Mouse (Mus musculus): Measurements from ENCODE around the gene 6030408B16Rik. TPM values are rescaled to one million over a fixed set of nuclear protein-coding genes. Genes with fewer than 3 reads are reported as not detected.

6030408B16Rik gene
- polyA plus RNA-seq, 1 experiment from 2014 or later, result 0.48 TPM

DNA sequence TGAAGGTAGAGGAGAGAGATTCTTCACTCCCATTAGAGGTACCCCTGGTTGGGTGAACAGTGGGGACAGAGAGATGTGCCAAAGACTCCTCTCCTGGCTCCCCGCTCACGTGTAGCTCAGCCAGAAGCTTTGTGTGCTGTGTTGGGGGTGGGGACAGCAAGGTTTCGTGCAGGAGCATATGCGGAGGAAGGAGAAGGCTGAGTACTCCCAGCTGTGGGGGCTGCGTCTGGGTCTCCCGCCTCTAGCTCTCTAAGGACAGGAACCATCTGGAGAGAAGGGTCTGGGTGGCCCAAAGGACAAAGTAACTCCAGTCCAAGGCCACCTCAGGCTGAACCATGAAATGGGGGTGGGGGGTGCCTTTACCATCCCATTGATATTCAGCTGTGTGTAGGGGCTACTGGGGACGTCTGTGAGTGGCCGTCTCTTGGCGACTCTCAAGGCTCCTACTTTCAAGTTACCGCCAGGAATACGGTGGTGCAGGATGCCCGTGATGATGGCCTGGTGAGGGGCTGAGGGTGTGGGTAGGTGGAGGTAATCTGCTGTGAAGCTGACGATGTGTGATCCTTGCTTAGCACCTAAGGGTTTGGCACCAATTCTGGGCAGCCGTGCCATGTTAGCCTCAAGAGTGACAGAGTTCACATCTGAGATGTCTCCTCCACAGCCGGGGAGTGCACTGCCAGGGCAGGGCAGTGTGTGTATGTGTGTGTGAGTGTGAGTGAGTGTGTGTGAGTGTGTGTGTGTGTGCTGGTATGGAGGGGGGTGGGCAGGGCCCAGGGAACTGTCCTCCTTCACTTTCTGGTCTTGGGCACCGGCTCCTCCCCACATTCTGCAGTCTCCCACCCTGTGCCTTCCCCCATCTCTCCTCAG is 1.2 kb downstream of the 6030408B16Rik start:
- Histone ChIP-seq H3K36me3 (ENCODE audit: control insufficient read depth, insufficient read depth) (peaks cover 23% of the 10 kb centered on the region), H3K27me3 (replicated peaks; ENCODE audit: control insufficient read depth, insufficient read depth, low read length) (no peaks in the 10 kb centered on the region), H3K4me1 (replicated peaks; ENCODE audit: control insufficient read depth, insufficient read depth, low read length) (no peaks in the 10 kb centered on the region), H3K27ac (ENCODE audit: low read depth, low read length) (no peak overlapping the region), H3K9ac (ENCODE audit: low read depth, low read length) (no peak overlapping the region), H3K4me2 (replicated peaks; ENCODE audit: low read depth) (no peak overlapping the region), H3K4me3 (ENCODE audit: low read depth, low read length) (no peak overlapping the region), H3K9me3 (ENCODE audit: control insufficient read depth) (no peaks in the 10 kb centered on the region)
- 49% methylated on average over 16 of the region's 16 CpGs for WGBS
- ATAC-seq, result 0 out of 2 replicates have a peak, but pooled peaks have one; percentile 21
- no peak for TF ChIP-seq CTCF (IDR thresholded peaks at IDR 0.05; ENCODE audit: low read depth)

- no peak overlapping the region for H3K9ac ChIP-seq (ENCODE audit: low read depth, low read length)
- ATAC-seq, result no peak
These were observed 2.1 kb downstream of the 6030408B16Rik start for GRCm38 (mm10) chr15:101295106-101295505.

DNA sequence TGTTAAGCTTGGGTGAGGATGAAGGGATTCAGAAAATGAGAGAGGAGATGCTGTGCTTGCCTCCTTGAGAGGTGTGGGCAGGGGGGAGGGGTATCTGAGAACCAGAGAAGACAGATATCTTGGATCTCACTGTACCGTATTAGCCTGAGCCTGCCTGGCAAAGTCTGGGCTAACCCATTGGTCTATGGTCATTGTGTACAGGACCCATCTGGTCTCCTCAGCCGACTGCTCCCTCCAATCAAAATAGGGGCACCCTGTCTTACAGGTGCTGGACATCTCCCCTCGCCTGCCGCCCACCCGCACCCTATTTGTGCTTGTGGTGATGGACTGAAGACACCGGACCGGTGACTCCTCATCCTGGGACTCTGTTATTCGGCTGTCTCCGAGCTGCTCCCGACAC is 2.6 kb downstream of the 6030408B16Rik start:
- Histone ChIP-seq H3K27me3 (replicated peaks; ENCODE audit: control insufficient read depth, insufficient read depth, low read length) (no peaks in the 10 kb centered on the region), H3K36me3 (ENCODE audit: control insufficient read depth, insufficient read depth) (peaks cover 9% of the 10 kb centered on the region), H3K4me3 (ENCODE audit: low read depth, low read length) (no peak overlapping the region), H3K4me1 (replicated peaks; ENCODE audit: control insufficient read depth, insufficient read depth, low read length) (no peaks in the 10 kb centered on the region), H3K9ac (ENCODE audit: low read depth, low read length) (no peak overlapping the region), H3K4me2 (replicated peaks; ENCODE audit: low read depth) (no peak overlapping the region), H3K27ac (ENCODE audit: low read depth, low read length) (no peak overlapping the region), H3K9me3 (ENCODE audit: control insufficient read depth) (no peaks in the 10 kb centered on the region)
- ATAC-seq, result no peak
- TF ChIP-seq CTCF (IDR thresholded peaks at IDR 0.05; ENCODE audit: low read depth), result no peak
- WGBS, result 93% methylated on average over 10 of the region's 10 CpGs

More at GRCm38 (mm10) chr15:101295106-101295505, 2.1 kb downstream of the 6030408B16Rik start:
- Histone ChIP-seq H3K27ac (ENCODE audit: low read depth, low read length) (no peak overlapping the region), H3K9me3 (ENCODE audit: control insufficient read depth) (no peaks in the 10 kb centered on the region), H3K4me2 (replicated peaks; ENCODE audit: low read depth) (no peak overlapping the region), H3K4me3 (ENCODE audit: low read depth, low read length) (no peak overlapping the region), H3K36me3 (ENCODE audit: control insufficient read depth, insufficient read depth) (peaks cover 14% of the 10 kb centered on the region), H3K27me3 (replicated peaks; ENCODE audit: control insufficient read depth, insufficient read depth, low read length) (no peaks in the 10 kb centered on the region), H3K4me1 (replicated peaks; ENCODE audit: control insufficient read depth, insufficient read depth, low read length) (no peaks in the 10 kb centered on the region)
- TF ChIP-seq CTCF (IDR thresholded peaks at IDR 0.05; ENCODE audit: low read depth), result no peak
- 63% methylated on average over 7 of the region's 7 CpGs for WGBS

DNA sequence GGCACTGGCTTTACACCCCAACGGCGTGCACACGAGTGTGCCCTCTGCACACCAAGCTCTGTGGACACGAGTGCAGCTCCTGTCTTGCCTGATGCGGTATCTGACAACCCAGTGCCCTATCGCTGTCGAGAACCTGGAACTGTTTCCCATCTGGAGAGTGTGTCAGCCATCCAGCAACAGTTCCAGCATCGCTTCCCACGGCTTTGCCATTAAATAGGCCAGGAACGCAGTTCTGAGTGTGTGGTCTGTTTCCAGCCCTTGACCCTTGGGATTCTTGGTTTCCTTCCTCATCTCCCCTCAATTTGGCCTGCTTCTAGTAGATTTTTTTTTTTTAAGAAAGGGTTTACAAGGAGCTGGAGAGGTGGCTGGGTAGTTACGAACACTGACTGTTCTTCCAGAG is 3.1 kb downstream of the 6030408B16Rik start:
- H3K27ac ChIP-seq (ENCODE audit: low read depth, low read length), result no peak overlapping the region
- no peak overlapping the region for H3K4me2 ChIP-seq (replicated peaks; ENCODE audit: low read depth)
- no peak overlapping the region for H3K9ac ChIP-seq (ENCODE audit: low read depth, low read length)
- no peaks in the 10 kb centered on the region for H3K27me3 ChIP-seq (replicated peaks; ENCODE audit: control insufficient read depth, insufficient read depth, low read length)
- H3K9me3 ChIP-seq (ENCODE audit: control insufficient read depth), result no peaks in the 10 kb centered on the region
- H3K36me3 ChIP-seq (ENCODE audit: control insufficient read depth, insufficient read depth), result peaks cover 5% of the 10 kb centered on the region
- TF ChIP-seq CTCF (IDR thresholded peaks at IDR 0.05; ENCODE audit: low read depth), result no peak
- H3K4me1 ChIP-seq (replicated peaks; ENCODE audit: control insufficient read depth, insufficient read depth, low read length), result no peaks in the 10 kb centered on the region
- H3K4me3 ChIP-seq (ENCODE audit: low read depth, low read length), result no peak overlapping the region
- no peak for ATAC-seq
- 87% methylated on average over 11 of the region's 11 CpGs for WGBS

- Histone ChIP-seq H3K4me2 (replicated peaks; ENCODE audit: low read depth) (no peak overlapping the region), H3K36me3 (ENCODE audit: control insufficient read depth, insufficient read depth) (no peaks in the 10 kb centered on the region), H3K4me3 (ENCODE audit: low read depth, low read length) (no peak overlapping the region), H3K4me1 (replicated peaks; ENCODE audit: control insufficient read depth, insufficient read depth, low read length) (no peaks in the 10 kb centered on the region), H3K27ac (ENCODE audit: low read depth, low read length) (no peak overlapping the region), H3K27me3 (replicated peaks; ENCODE audit: control insufficient read depth, insufficient read depth, low read length) (no peaks in the 10 kb centered on the region), H3K9me3 (ENCODE audit: control insufficient read depth) (no peaks in the 10 kb centered on the region), H3K9ac (ENCODE audit: low read depth, low read length) (no peak overlapping the region)
- TF ChIP-seq CTCF (IDR thresholded peaks at IDR 0.05; ENCODE audit: low read depth), result no peak
- WGBS, result 62% methylated on average over 7 of the region's 7 CpGs
- no peak for ATAC-seq
These were observed 5.0 kb downstream of the 6030408B16Rik start for GRCm38 (mm10) chr15:101297988-101298387.

- 34% methylated on average over 7 of the region's 7 CpGs for WGBS
- no peak overlapping the region for H3K4me2 ChIP-seq (replicated peaks; ENCODE audit: low read depth)
These were observed 5.5 kb downstream of the 6030408B16Rik start for GRCm38 (mm10) chr15:101298550-101298949.

More at GRCm38 (mm10) chr15:101298550-101298949, 5.5 kb downstream of the 6030408B16Rik start:
- no peak overlapping the region for H3K27ac ChIP-seq (ENCODE audit: low read depth, low read length)
- TF ChIP-seq CTCF (IDR thresholded peaks at IDR 0.05; ENCODE audit: low read depth), result no peak
- no peak overlapping the region for H3K9ac ChIP-seq (ENCODE audit: low read depth, low read length)
- H3K4me3 ChIP-seq (ENCODE audit: low read depth, low read length), result no peak overlapping the region
- no peaks in the 10 kb centered on the region for H3K27me3 ChIP-seq (replicated peaks; ENCODE audit: control insufficient read depth, insufficient read depth, low read length)
- H3K9me3 ChIP-seq (ENCODE audit: control insufficient read depth), result no peaks in the 10 kb centered on the region
- no peak for ATAC-seq
- no peaks in the 10 kb centered on the region for H3K4me1 ChIP-seq (replicated peaks; ENCODE audit: control insufficient read depth, insufficient read depth, low read length)
- no peaks in the 10 kb centered on the region for H3K36me3 ChIP-seq (ENCODE audit: control insufficient read depth, insufficient read depth)

Measured in intestine, postnatal 0 days (tissue).